Mouse (Mus musculus) C2C12 (cell line): ENCODE data around the gene Stx16.

Source experiments
- CTCF ChIP-seq: IDR thresholded peaks from one replicate; pipeline ENCODE4 v1.5.1; 2011; ENCODE audit not compliant: control insufficient read depth, insufficient read depth, insufficient read length
- FOSL1 ChIP-seq: IDR thresholded peaks from one replicate; pipeline ENCODE4 v1.8.0; 2011; ENCODE audit warnings: mild to moderate bottlenecking, low read length; ENCODE audit not compliant: poor library complexity, insufficient read depth, severe bottlenecking
- MAX ChIP-seq: IDR thresholded peaks from one replicate; pipeline ENCODE4 v1.6.1; 2011; ENCODE audit warnings: mild to moderate bottlenecking, control low read depth
- USF1 ChIP-seq: IDR thresholded peaks from one replicate; pipeline ENCODE4 v1.6.1; 2011; ENCODE audit warnings: low read depth, mild to moderate bottlenecking, control low read depth, moderate library complexity

- TF ChIP-seq CTCF (no peak), MAX (no peak), FOSL1 (no peak), USF1 (no peak)
Measured at GRCm38 (mm10) chr2:174081833-174082232, 5.7 kb downstream of the Stx16 start.
